Mouse (Mus musculus): Measurements from ENCODE around the gene Cic. TPM values are rescaled to one million over a fixed set of nuclear protein-coding genes. Genes with fewer than 3 reads are reported as not detected.

Cic gene
- total and polyA plus RNA-seq, 2 experiments from 2014 or later, result 28.2 to 155 TPM

- Histone ChIP-seq H3K4me2 (ENCODE audit: low read depth, low read length) (no peak overlapping the region), H3K4me3 (ENCODE audit: low read length) (no peak overlapping the region), H3K4me1 (ENCODE audit: insufficient read depth, low read length) (peaks cover 14% of the 10 kb centered on the region), H3K27ac (no peak overlapping the region), H3K9me3 (ENCODE audit: low read length) (no peaks in the 10 kb centered on the region), H3K9ac (replicated peaks; ENCODE audit: low read length) (no peak overlapping the region; the same call in 1 of the 2 replicates), H3K27me3 (ENCODE audit: insufficient read depth, low read length) (no peaks in the 10 kb centered on the region), H3K36me3 (ENCODE audit: insufficient read depth, low read length) (peaks cover 21% of the 10 kb centered on the region; the same call in 1 of the 2 replicates)
- WGBS, result 50% methylated on average over 5 of the region's 5 CpGs
- ATAC-seq, result no peak
- TF ChIP-seq CTCF (IDR thresholded peaks at IDR 0.05; ENCODE audit: low read depth), result no peak
- no peak for DNase-seq (ENCODE audit: low spot score)
Observed at GRCm38 (mm10) chr7:25274571-25274970, 7.1 kb downstream of the Cic start.

- Histone ChIP-seq H3K27me3 (ENCODE audit: insufficient read depth, low read length) (no peaks in the 10 kb centered on the region), H3K4me2 (ENCODE audit: low read depth, low read length) (no peak overlapping the region), H3K4me3 (ENCODE audit: low read length) (no peak overlapping the region), H3K9me3 (ENCODE audit: low read length) (no peaks in the 10 kb centered on the region), H3K4me1 (ENCODE audit: insufficient read depth, low read length) (peaks cover 14% of the 10 kb centered on the region), H3K9ac (replicated peaks; ENCODE audit: low read length) (0 out of 2 replicates have a peak overlapping the region, but pooled peaks have one; percentile 18), H3K36me3 (ENCODE audit: insufficient read depth, low read length) (peaks cover 21% of the 10 kb centered on the region; the same call in 1 of the 2 replicates), H3K27ac (no peak overlapping the region)
- WGBS, result 86% methylated on average over 3 of the region's 3 CpGs
- DNase-seq (ENCODE audit: low spot score) (no peak), ATAC-seq (no peak)
- TF ChIP-seq CTCF (IDR thresholded peaks at IDR 0.05; ENCODE audit: low read depth), result no peak
Observed at GRCm38 (mm10) chr7:25274996-25275395, 7.5 kb downstream of the Cic start.

GRCm38 (mm10) chr7:25275555-25276298 lies 8.2 kb downstream of the Cic start:
- DNase-seq (ENCODE audit: low spot score) (no peak), ATAC-seq (no peak)
- Histone ChIP-seq H3K4me3 (ENCODE audit: low read length) (no peak overlapping the region), H3K27ac (0 out of 2 replicates have a peak overlapping the region, but pooled peaks have one; percentile 3), H3K4me2 (ENCODE audit: low read depth, low read length) (no peak overlapping the region), H3K9me3 (ENCODE audit: low read length) (no peaks in the 10 kb centered on the region), H3K9ac (replicated peaks; ENCODE audit: low read length) (peak overlapping the region; percentile 18; the same call in 1 of the 2 replicates), H3K36me3 (ENCODE audit: insufficient read depth, low read length) (peaks cover 21% of the 10 kb centered on the region; the same call in 1 of the 2 replicates), H3K27me3 (ENCODE audit: insufficient read depth, low read length) (no peaks in the 10 kb centered on the region), H3K4me1 (ENCODE audit: insufficient read depth, low read length) (peaks cover 19% of the 10 kb centered on the region)
- no peak for TF ChIP-seq CTCF (IDR thresholded peaks at IDR 0.05; ENCODE audit: low read depth)
- 57% methylated on average over 9 of the region's 9 CpGs for WGBS

GRCm38 (mm10) chr7:25277405-25277804 lies 9.9 kb downstream of the Cic start:
- H3K27me3 ChIP-seq (ENCODE audit: insufficient read depth, low read length), result no peaks in the 10 kb centered on the region
- no peaks in the 10 kb centered on the region for H3K9me3 ChIP-seq (ENCODE audit: low read length)
- H3K9ac ChIP-seq (replicated peaks; ENCODE audit: low read length), result peak overlapping the region; percentile 18; the same call in 1 of the 2 replicates
- no peak for ATAC-seq
- peaks cover 27% of the 10 kb centered on the region for H3K4me1 ChIP-seq (ENCODE audit: insufficient read depth, low read length)
- no peak for TF ChIP-seq CTCF (IDR thresholded peaks at IDR 0.05; ENCODE audit: low read depth)
- H3K27ac ChIP-seq, result peak overlapping the region; percentile 99; the same call in 1 of the 2 replicates
- no peak for DNase-seq (ENCODE audit: low spot score)
- peak overlapping the region; percentile 92 for H3K4me2 ChIP-seq (ENCODE audit: low read depth, low read length)
- no peak overlapping the region for H3K4me3 ChIP-seq (ENCODE audit: low read length)
- peaks cover 7% of the 10 kb centered on the region; the same call in 1 of the 2 replicates for H3K36me3 ChIP-seq (ENCODE audit: insufficient read depth, low read length)
- 90% methylated on average over 4 of the region's 4 CpGs for WGBS

GRCm38 (mm10) chr7:25277998-25278340 lies 10.5 kb downstream of the Cic start:
- 12% methylated on average over 4 of the region's 4 CpGs for WGBS
- peaks cover 27% of the 10 kb centered on the region for H3K4me1 ChIP-seq (ENCODE audit: insufficient read depth, low read length)
- DNase-seq (ENCODE audit: low spot score), result no peak
- H3K9ac ChIP-seq (replicated peaks; ENCODE audit: low read length), result peak overlapping the region; percentile 75; the same call in 1 of the 2 replicates
- peaks cover 2% of the 10 kb centered on the region; the same call in 1 of the 2 replicates for H3K36me3 ChIP-seq (ENCODE audit: insufficient read depth, low read length)
- peak overlapping the region; percentile 54 for H3K4me3 ChIP-seq (ENCODE audit: low read length)
- H3K4me2 ChIP-seq (ENCODE audit: low read depth, low read length), result peak overlapping the region; percentile 92
- no peak; the same call in 1 of the 2 replicates for TF ChIP-seq CTCF (IDR thresholded peaks at IDR 0.05; ENCODE audit: low read depth)
- H3K27ac ChIP-seq, result peak overlapping the region; percentile 99
- H3K9me3 ChIP-seq (ENCODE audit: low read length), result no peaks in the 10 kb centered on the region
- ATAC-seq, result no peak
- H3K27me3 ChIP-seq (ENCODE audit: insufficient read depth, low read length), result no peaks in the 10 kb centered on the region

GRCm38 (mm10) chr7:25278341-25279075 lies 11.0 kb downstream of the Cic start:
- H3K27me3 ChIP-seq (ENCODE audit: insufficient read depth, low read length), result no peaks in the 10 kb centered on the region
- H3K36me3 ChIP-seq (ENCODE audit: insufficient read depth, low read length), result no peaks in the 10 kb centered on the region
- H3K9me3 ChIP-seq (ENCODE audit: low read length), result no peaks in the 10 kb centered on the region
- peak; percentile 70; the same call in 1 of the 2 replicates for TF ChIP-seq CTCF (IDR thresholded peaks at IDR 0.05; ENCODE audit: low read depth)
- H3K4me1 ChIP-seq (ENCODE audit: insufficient read depth, low read length), result peaks cover 27% of the 10 kb centered on the region
- DNase-seq (ENCODE audit: low spot score) (peak; percentile 93), ATAC-seq (peak; percentile 74)
- WGBS, result under 1% methylated on average over 51 of the region's 60 CpGs
- peak overlapping the region; percentile 54 for H3K4me3 ChIP-seq (ENCODE audit: low read length)
- H3K9ac ChIP-seq (replicated peaks; ENCODE audit: low read length), result peak overlapping the region; percentile 75
- peak overlapping the region; percentile 99 for H3K27ac ChIP-seq
- peak overlapping the region; percentile 92 for H3K4me2 ChIP-seq (ENCODE audit: low read depth, low read length)
